Mouse (Mus musculus) layer of hippocampus, adult 2 months (tissue): ENCODE results near the gene Syne1. TPM values are rescaled to one million over a fixed set of nuclear protein-coding genes. Genes with fewer than 3 reads are reported as not detected.
A peak's percentile ranks its signal among the peaks of the same experiment; 100 is the strongest.

ENCODE experiments used
- DNase-seq, 2 experiments: peaks; one replicate each; pipeline ENCODE4 v3.0.0; 2022; ENCODE audit warnings: low spot score in 2 of 2
- H3K27ac ChIP-seq: fragments of 200-600 bp; 2 replicates; pipeline ENCODE4 v1.8.1; 2022
- H3K4me3 ChIP-seq: fragments of 200-600 bp; 2 replicates; pipeline ENCODE4 v1.8.1; 2022; ENCODE audit warnings: mild to moderate bottlenecking
- CTCF ChIP-seq: fragments of 200-600 bp; conservative IDR thresholded peaks from 2 replicates; pipeline ENCODE4 v1.8.1; 2022; ENCODE audit warnings: antibody characterized with exemption, mild to moderate bottlenecking, moderate library complexity
- total RNA-seq, 2 experiments: library from RNA; stranded (reverse); gene quantifications; 2 replicates each; pipeline ENCODE4 v1.2.3; 2021

Syne1 gene
- total RNA-seq, 2 experiments from 2014 or later: 307 to 317 TPM

DNA sequence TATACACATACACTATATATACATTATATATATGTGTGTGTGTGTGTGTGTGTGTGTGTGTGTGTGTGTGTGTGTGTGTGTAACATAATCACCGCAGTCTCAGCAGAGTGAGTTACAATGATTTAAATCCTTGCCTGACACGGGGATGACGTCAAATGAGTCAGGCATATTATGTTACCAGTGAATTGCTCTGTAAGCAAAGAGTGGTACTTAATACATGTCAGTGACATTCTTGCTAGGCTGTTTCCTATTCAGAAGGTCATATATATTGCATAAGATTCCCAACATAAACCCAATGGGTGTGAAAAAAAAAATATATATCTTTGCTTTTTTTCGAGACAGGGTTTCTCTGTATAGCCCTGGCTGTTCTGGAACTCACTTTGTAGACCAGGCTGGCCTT, 462.1 kb downstream of the Syne1 start:
- TF ChIP-seq CTCF: no peak
- Histone ChIP-seq H3K4me3 (no peak overlapping the region), H3K27ac (no peak overlapping the region)
- DNase-seq: no peak

DNA sequence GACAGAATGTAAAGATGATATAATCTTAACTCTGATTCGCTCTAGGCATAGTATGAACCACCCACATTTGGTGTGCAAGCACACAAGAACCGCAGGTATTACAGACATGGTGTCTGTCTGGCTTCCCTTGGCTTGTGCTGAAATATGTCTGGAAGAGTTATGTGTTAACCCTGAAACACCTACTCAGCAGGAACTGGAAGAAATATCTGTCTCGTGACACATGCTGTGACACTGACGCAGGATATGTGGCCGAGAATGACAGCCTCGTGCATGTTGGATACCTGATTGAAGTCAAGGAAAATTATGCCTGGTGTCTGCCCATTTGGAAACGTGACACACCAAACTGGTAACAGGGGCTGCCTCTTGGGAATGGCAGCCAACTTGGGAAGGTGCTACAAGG, 463.9 kb downstream of the Syne1 start:
- DNase-seq: no peak
- H3K4me3 ChIP-seq: no peak overlapping the region
- no peak overlapping the region for H3K27ac ChIP-seq
- TF ChIP-seq CTCF: no peak

DNA sequence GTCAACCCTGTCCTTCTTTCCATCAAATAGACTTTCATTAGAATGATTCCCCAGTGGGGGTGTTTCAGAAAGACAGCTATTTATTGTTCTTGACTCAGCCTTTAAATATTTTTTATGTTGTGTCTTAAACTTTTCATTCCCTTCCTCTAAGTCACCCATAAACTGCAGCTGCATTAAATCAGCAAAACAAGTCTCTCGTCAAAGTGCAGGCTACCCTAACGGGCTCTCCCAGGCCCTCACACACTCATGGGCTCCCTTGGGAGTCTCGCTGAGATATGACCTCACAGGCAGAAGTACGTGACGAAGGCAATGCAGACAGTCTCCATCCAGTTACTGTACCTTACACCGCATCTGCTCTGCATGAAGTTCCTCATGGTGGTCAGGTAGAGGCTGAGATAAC, 465.0 kb downstream of the Syne1 start:
- H3K4me3 ChIP-seq: no peak overlapping the region
- no peak for TF ChIP-seq CTCF
- no peak for DNase-seq
- H3K27ac ChIP-seq: no peak overlapping the region

DNA sequence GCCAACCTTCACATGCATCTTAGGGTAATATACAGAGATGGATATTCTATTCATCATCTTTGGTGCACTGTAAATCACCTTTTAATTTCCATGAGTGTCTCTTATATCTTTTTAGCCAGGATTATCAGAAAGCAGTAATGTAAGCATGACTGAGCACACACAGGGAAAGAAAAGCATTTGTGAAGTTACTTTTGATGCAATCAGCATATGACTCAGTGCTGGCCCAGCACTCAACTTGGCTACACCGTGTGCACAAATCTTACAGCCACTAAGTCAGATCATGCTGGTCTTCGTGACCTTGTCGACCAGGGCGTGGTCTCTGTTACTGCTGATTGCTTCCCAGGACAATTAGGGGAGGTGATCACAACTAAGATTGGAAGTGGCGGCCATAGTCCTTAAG, 465.5 kb downstream of the Syne1 start:
- Histone ChIP-seq H3K4me3 (no peak overlapping the region), H3K27ac (no peak overlapping the region)
- TF ChIP-seq CTCF: no peak
- no peak for DNase-seq

DNA sequence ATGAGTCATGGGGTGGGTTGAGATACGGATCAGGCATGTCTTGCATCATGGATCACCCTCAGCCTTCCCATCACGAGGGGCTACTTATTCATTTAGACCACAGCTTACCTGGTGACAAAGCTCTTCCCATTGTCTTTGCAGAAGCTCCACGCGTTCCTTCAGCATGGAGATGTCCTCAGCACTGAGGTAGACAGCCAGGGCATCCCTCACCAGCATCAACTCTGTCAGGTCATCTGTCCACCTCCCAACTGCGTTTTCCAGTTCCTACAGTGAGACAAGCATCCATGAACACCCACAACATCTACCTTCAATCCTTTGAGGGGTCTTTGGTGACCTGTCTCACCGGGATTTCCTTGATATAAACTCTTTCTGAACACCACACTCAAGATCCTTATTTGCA, 467.6 kb downstream of the Syne1 start:
- Histone ChIP-seq H3K4me3 (no peak overlapping the region), H3K27ac (no peak overlapping the region)
- DNase-seq: no peak
- no peak for TF ChIP-seq CTCF

DNA sequence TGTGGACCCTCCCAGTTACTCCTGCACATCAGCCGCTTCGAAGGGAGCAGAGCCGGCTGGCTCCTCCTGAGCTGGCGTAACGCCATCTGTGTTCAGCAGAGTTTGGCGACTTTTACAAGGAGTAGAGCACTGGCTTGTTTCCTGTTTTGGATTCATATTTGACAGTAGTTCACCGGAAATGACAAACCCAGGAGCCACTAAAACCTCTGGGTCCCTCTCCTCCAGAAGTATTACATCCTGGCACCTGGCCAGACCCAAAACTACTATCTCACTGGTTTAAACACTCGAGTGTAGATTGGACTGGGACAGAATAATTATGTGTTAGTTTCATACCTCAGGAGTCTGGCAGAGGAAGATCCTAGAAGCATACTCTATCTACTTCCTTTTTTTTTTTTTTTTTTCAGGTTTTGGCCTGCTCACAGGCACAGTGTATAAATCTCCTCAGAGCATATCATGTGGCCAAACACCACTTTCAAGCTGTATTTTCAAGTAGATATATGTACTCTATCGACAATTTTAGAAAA, 471.3 kb downstream of the Syne1 start:
- Histone ChIP-seq H3K4me3 (no peak overlapping the region), H3K27ac (no peak overlapping the region)
- DNase-seq: no peak
- no peak for TF ChIP-seq CTCF

DNA sequence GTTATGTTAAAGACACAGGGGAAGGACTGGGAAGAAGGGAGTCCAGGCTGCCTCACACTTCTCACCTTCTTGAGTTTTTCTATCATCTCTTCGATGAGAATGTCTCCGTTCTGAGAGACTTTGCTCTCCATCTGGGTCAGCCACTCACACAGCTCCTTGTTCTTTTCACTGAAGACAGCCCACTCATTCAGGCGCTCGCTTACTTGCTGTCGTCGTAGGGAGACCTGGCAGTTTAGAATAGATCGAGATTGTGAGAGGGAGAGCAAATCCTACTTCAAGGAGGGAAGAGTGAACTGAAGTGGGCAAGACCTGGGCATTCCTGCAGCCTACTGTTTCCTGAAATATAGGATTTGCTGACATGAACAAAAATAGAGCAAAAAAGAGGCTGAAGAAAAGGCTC, 475.6 kb downstream of the Syne1 start:
- no peak for TF ChIP-seq CTCF
- Histone ChIP-seq H3K27ac (no peak overlapping the region), H3K4me3 (no peak overlapping the region)
- DNase-seq: no peak

- TF ChIP-seq CTCF: peak; percentile 34
- no peak for DNase-seq
- H3K4me3 ChIP-seq: no peak overlapping the region
- H3K27ac ChIP-seq: no peak overlapping the region
Measured at GRCm38 (mm10) chr10:5072054-5072453, 479.2 kb downstream of the Syne1 start.

- no peak for TF ChIP-seq CTCF
- H3K4me3 ChIP-seq: no peak overlapping the region
Measured at GRCm38 (mm10) chr10:5070941-5071231, 480.4 kb downstream of the Syne1 start.

GRCm38 (mm10) chr10:5070168-5070940, 480.9 kb downstream of the Syne1 start:
- no peak for DNase-seq
- no peak for TF ChIP-seq CTCF
- H3K4me3 ChIP-seq: no peak overlapping the region
- H3K27ac ChIP-seq: no peak overlapping the region

More at GRCm38 (mm10) chr10:5070941-5071231, 480.4 kb downstream of the Syne1 start:
- no peak overlapping the region for H3K27ac ChIP-seq
- no peak for DNase-seq

DNA sequence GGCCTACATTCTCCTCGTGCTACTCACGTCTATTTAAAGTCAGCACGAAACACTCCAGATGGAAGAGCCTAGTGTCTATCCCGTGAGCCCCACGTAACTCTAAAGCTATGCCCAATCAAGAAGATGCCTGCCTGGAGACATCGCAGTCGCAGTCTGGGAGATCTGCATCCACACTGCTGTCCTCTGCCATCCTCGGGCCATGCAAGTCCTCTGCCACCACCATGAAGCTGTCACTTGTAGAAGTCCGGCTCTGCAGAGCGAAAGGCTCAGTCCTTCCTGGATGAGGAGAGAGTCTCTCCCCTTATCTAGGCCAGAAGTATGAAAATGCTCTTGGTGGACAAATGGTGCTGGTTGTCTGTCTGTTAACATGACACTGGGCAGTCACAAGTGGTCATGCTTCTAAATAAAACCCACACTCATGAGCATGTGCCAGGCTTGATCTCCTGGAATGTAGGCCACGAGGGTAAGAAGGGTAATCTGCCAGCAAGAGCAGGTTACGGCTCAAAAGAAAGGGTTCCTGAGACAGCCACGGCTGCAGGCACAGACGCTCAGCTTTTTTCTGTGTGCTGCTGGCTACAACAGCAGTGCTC, 482.5 kb downstream of the Syne1 start, which contains the start of gene Gm10097:
Gene Gm10097, plus strand, starts transcription at position 517 of the 590 bp plus-strand sequence.
- no peak for TF ChIP-seq CTCF
- DNase-seq: no peak
- Histone ChIP-seq H3K4me3 (no peak within 1 kb of the TSS), H3K27ac (peak within 1 kb of the TSS; percentile 36)

DNA sequence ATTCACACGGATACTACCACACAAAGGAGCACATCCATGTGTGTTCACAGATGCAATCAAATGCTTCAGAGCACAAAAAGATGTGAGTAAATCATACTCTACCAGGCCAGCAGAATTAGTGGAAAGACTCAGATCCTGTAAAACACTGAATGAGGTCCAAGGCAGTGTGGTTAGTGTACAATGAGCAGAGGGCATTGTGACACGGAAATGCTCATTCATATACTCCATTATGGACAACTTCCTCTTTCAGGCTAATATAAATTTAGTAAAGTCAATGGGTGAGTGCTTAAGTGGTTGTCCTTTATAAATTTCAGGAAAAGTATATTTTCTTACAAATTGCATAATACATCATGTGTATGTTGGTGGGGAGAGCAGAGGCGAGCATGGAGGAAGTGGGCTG, 484.2 kb downstream of the Syne1 start:
- no peak for DNase-seq
- TF ChIP-seq CTCF: no peak
- no peak overlapping the region for H3K4me3 ChIP-seq

GRCm38 (mm10) chr10:5059983-5060382, 491.3 kb downstream of the Syne1 start:
- DNase-seq: no peak
- no peak for TF ChIP-seq CTCF
- no peak overlapping the region for H3K4me3 ChIP-seq
- H3K27ac ChIP-seq: no peak overlapping the region

More for the DNA sequence above, 484.2 kb downstream of the Syne1 start:
- H3K27ac ChIP-seq: no peak overlapping the region

DNA sequence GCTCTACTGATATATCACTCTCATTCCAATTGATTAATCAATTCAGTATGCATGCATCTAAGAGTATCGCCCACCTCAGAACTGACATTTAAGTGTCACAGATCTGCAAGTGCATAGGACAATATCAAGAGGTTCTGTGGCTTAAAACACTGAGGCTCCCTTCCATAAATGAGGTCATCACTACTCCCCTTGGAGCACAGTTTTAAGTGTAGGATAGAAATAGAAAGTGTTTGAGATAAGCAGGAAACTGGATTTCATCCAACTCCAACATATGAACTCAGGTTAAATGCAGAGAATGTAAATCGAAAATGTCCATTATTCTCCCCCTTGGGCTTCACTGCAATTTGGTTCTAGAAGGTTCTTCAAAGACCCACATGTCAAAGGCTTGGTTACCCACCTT, 492.4 kb downstream of the Syne1 start:
- Histone ChIP-seq H3K4me3 (no peak overlapping the region), H3K27ac (no peak overlapping the region)
- no peak for DNase-seq
- no peak for TF ChIP-seq CTCF
